Mouse (Mus musculus): Measurements from ENCODE around the gene Hist1h3h.

Hist1h3h gene

DNA sequence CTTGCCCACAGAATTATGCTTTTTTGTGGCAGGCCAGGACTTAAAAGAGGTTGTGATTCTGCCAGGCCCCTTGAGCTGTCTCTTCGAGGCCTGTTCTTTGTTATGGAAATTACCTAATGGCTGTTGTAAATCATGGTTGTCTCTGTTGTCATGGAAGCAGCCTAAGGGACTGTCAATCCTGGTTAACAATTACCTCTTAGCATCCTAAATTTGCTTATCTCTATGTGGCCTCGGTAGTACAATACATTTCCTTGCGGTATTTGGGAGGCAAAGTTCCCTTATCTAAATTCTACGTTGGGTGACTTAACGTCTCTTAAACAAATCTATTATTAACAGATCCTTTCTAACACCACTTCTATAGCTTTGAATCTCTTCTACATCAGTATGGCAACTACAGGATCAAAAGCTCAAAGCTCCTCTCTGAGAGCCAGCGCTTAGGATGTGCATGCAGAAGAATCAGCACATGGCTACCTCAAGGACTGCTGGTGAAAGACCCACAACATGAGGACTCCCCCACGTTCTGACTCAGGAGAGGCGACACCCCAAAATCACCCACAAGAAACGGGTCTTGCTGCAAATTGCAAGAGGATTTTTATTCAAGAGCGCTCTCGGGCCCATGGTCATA lies 10.6 kb downstream of the Hist1h3h start:
- no peak for DNase-seq (ENCODE audit: low read depth, low spot score)

DNA sequence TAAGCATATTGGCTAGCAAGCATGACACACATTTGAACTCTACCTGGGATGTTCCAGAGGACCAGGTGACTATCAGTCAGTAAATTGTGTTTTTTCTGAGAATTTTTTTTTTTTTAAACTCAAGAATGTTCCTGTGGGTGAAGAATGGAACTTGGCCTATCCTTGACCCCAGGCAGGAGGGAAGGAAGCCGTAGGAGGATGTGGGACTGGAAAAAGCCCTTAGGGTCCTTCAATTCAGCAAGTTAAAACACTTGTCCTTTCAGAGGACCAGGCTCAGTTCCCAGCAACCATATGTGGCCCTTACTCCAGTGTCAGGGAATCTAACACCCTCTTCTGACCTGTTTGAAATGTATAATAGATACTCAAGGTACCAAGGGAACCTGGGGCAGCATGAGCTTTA lies 12.1 kb downstream of the Hist1h3h start:
- peak; percentile 34 for DNase-seq (ENCODE audit: low read depth, low spot score)

DNA sequence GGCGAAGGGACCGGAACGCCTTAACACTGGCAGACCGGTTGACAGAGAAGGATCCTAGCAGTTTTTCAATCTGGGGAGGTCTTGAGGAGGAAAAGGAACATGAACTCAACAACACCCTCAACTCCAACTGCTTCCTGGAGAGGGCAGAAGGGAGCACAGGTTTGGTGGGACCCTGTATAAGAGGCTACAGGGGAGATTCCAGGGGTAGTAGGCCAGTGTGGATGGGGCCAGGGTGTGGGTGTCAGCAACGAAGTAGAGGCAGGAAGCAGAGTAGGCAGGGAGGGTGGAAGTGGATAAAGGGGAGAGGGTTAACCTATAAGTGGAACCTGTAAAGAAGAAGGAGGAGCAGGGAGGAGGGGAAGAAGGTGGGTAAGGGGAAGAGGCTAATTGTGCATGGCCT lies 16.0 kb downstream of the Hist1h3h start:
- DNase-seq (ENCODE audit: low read depth, low spot score) = peak; percentile 52

GRCm38 (mm10) chr13:21734010-21734905 lies 16.8 kb downstream of the Hist1h3h start:
- DNase-seq (ENCODE audit: low read depth, low spot score) = peak; percentile 96

DNA sequence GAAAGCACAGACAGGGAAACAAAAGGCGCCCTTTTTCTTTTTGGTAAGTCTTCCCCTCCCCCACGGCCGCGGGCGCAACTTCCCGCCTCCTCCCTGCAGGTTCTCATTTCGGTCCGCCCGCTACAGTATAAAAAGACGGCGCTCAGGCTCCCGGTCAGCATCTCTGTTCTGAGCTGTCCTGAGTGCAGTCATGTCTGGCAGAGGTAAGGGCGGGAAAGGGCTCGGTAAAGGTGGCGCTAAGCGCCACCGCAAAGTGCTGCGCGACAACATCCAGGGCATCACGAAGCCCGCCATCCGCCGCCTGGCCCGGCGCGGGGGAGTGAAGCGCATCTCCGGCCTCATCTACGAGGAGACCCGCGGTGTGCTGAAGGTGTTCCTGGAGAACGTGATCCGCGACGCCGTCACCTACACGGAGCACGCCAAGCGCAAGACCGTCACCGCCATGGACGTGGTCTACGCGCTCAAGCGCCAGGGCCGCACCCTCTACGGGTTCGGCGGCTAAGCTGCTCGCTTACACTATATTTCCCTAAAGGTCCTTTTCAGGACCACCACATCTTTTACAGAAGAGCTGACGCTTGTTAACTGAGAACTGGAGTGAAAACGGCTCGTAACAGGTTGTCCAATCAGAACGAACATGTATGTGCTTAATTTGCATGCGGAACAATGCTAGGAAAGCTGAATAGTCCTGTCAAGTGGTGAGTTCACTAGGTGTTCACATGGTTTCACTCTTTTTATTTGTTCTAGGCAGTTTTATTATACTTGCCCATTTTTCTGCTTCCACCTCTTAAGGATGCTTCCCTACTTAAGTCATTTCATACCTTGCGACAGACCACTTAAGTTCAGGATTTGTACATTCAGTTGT lies 17.7 kb downstream of the Hist1h3h start, which contains the start of gene Hist1h4j:
Hist1h4j (plus strand) TSS at position 159 of the 862 bp plus-strand sequence.
- DNase-seq (ENCODE audit: low read depth, low spot score) = peak; percentile 88

GRCm38 (mm10) chr13:21745006-21745405 lies 27.5 kb downstream of the Hist1h3h start:
- no peak for DNase-seq (ENCODE audit: low read depth, low spot score)

DNA sequence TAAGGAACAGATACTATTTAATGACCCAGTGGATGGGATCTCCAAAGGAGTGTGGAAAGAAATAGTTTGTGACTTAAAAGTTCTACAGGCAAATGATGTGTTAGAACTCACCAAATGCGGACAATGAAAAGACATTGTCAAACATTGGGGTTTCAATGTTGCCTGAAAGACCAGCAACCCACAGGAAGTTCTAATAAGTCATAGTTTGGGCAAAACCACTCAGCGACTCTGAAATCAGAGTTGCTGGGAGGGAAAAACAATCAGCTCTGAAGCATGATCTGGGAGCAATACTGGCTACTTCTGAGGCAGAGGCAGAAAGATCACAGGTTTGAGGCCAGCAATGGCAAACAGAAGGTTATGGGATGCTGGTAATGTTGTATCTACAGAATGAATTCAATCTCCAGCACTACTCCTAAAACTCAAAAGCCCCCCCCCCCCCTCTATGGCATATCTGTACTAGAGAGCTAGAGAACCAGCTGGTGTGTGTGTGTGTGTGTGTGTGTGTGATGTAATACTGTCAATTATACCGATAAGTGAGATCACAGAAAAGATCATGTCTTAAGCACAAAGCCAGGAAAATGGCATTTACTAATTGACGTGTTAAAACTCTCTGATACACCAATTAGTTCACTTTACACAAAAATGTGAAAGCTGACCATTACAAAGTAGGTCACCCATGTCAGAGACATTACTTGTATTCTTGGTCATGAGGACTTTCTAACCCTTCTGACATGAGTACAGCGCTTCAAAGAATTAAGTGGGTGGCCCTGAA lies 32.1 kb downstream of the Hist1h3h start:
- peak; percentile 63 for DNase-seq (ENCODE audit: low read depth, low spot score)

GRCm38 (mm10) chr13:21750159-21751017 lies 32.9 kb downstream of the Hist1h3h start, which contains the start of gene Hist1h4k:
Gene Hist1h4k, minus strand, starts transcription at chr13:21750505.
- DNase-seq (ENCODE audit: low read depth, low spot score) = peak; percentile 88

- DNase-seq (ENCODE audit: low read depth, low spot score) = peak; percentile 43
These were observed 34.0 kb downstream of the Hist1h3h start for GRCm38 (mm10) chr13:21751417-21751816.

- peak; percentile 35 for DNase-seq (ENCODE audit: low read depth, low spot score)
These were observed 34.4 kb downstream of the Hist1h3h start for GRCm38 (mm10) chr13:21751827-21752226.

DNA sequence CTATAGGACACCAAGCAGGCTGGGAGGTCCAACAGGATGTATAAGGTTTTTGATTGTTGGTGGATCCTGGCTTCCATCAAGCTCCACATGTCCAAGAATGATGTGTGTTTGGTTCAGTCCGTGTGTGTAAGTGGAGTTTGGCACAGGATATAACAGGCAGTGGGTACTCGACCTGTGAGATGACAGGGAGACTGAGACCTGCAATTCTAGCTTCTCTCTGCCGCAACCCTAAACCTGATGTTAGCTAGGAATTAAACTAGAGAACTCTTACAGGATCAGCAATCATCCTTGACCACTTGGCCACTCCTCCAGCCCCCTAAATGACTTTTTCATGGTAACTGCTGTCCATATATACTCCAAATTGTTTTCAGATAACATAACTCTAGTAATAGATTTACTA lies 34.9 kb downstream of the Hist1h3h start:
- DNase-seq (ENCODE audit: low read depth, low spot score) = peak; percentile 57

GRCm38 (mm10) chr13:21753051-21753523 lies 35.6 kb downstream of the Hist1h3h start:
- peak; percentile 56 for DNase-seq (ENCODE audit: low read depth, low spot score)

DNA sequence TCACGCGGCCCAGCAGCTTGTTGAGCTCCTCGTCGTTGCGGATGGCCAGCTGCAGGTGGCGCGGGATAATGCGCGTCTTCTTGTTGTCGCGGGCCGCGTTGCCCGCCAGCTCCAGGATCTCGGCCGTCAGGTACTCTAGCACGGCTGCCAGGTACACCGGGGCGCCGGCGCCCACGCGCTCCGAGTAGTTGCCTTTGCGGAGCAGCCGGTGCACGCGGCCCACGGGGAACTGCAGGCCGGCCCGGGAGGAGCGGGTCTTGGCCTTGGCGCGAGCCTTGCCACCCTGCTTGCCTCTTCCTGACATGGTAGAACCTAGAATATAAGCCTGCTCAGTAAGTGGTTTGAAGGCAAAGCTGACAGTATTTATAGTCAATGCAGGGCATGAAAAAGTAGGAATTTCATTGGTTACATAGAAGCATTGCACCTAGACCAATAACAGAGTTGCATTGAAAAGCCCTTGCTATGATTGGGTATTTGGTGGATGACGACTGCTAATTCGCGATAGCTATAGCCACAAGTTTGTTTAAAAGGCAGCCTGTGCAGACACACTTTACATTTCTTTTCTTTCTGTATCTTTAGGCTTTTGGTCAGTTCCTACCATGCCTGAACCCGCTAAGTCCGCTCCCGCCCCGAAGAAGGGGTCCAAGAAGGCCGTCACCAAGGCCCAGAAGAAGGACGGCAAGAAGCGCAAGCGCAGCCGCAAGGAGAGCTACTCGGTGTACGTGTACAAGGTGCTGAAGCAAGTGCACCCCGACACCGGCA lies 36.2 kb downstream of the Hist1h3h start, which contains the start of the genes Hist1h2ak and Hist1h2bn:
Hist1h2ak (minus strand) TSS at position 304 of the 762 bp plus-strand sequence.
Hist1h2bn (plus strand) TSS at position 600 of the 762 bp plus-strand sequence.
- peak; percentile 96 for DNase-seq (ENCODE audit: low read depth, low spot score)

DNA sequence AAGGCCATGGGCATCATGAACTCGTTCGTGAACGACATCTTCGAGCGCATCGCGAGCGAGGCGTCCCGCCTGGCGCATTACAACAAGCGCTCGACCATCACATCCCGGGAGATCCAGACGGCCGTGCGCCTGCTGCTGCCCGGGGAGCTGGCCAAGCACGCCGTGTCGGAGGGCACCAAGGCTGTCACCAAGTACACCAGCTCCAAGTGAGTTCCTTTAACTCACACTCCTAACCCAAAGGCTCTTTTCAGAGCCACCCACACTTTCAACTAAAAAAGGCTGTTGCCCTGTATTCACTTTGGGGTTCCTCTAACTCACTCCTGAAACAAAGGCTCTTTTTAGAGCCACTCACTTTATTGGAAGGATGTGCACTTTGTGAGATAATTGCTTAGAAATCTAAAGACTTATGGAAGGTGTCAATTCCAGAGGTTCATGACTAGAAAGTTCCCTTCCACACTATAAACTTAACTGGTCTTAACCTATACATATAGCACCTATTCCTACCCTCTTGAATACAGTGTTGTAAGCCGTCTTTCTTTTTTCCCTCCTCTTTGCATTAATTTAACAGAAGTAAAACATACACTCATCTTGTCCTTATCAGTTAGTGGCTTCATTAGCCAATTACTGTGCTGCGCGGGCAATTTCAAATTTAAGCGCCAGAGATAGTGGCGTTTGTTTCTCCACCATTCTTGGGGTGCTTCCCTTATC lies 37.0 kb downstream of the Hist1h3h start:
- peak; percentile 73 for DNase-seq (ENCODE audit: low read depth, low spot score)

- DNase-seq (ENCODE audit: low read depth, low spot score) = no peak
These were observed 38.2 kb downstream of the Hist1h3h start for GRCm38 (mm10) chr13:21755707-21756106.
